Mouse (Mus musculus): ENCODE results near the gene Scin.

DNA sequence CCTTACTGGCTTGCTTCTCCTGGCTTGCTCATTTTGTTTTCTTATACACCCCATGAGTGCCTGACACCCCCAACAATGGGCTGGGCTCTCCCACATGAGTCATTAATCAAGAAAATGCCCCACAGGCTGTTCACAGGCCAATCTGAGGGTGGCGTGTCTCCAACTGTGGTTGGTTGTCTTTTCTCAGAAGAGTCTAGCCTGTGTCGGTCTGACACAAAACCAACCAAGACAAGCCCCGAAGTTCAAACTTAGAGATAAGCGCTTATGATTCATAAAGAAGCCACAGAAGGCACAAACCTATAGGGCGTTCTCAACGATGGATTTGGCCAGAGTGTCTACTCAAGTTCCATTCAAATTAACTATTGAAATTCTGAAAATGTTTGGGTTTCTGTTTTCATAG, 20.2 kb upstream of the Scin start:
- TF ChIP-seq FLI1 (IDR thresholded peaks at IDR 0.05; ENCODE audit: low read length) (no peak), GATA1 (IDR thresholded peaks at IDR 0.05; ENCODE audit: borderline replicate concordance, low read length) (no peak)
